Mouse (Mus musculus) liver, adult 2 months (tissue): Measurements from ENCODE around the gene Lamtor3.

Experiments used
- CTCF ChIP-seq: fragments of 200-500 bp; IDR thresholded peaks from 2 replicates; pipeline ENCODE4 v1.5.1; 2011; ENCODE audit warnings: low read depth, low read length, control low read depth
- POLR2A ChIP-seq: fragments of 200-500 bp; IDR thresholded peaks from 2 replicates; pipeline ENCODE4 v1.6.1; 2011; ENCODE audit warnings: low read length, control low read depth; ENCODE audit not compliant: insufficient read depth; ENCODE audit errors: extremely low read depth

DNA sequence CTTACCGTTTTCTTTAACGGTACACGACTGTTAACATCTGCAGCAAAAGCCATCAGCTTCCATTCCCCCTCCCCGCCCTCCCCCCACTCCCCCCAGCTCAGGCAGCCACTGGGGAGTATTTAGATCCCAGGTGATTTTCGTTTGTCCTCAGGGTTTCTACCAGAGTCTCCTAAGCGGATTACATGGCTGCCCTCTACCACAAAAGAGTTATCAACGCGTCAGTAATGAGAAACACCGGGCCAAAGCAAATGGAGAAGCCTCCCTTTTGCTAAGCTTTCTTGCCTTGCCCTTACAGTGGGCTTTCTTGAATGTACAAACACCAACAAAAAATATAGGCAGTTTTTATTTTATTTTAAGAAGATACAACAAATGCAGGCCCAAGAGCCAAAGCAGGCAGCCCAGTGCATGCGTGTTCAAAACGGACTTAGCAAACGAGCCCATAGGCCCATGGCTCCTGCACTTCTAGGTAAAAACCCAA lies 573 bp upstream of the Lamtor3 start:
- TF ChIP-seq CTCF (no peak), POLR2A (no peak)
